Mouse (Mus musculus): ENCODE results near the gene Ascl4. TPM values are rescaled to one million over a fixed set of nuclear protein-coding genes. Genes with fewer than 3 reads are reported as not detected.

Gene Ascl4
- total RNA-seq (2023): not detected in 4 replicates

DNA sequence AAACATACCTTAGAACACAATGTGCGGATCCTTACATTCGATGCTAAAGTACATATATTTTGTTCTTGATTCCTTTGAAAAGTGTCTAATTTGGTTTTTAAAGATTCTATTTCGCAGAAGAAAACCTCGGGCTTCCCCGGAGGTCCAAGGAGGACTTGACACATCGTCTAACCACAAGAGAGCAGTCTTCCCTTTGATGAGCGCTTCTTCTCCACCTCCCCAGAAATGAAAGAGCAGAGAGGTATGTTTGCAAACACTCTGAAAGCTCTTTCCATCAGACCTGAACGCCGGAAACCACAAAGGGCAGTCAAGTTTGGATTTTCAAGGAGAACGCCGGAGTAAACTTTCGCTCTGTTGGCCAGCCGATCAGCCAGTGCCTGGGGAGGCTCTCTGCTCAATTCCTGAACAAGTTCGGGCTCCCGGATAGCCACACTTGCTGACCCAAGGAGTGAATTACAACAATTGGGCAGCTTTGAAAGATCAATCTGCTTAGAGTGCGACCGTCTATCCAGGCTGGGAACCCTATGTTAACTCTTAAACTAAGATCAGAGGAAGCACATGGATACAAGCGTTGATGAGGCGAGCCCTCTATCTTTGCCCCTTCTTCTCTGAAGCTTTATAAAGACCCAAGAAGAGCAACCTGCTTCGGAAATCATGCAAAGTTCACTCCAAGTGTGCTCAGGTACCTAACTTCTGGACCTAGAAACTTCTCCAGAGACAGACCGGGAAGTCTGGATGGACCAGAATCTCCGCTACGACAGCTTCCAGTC is at the start of gene Ascl4:
Ascl4 (plus strand) TSS at position 6 of the 770 bp plus-strand sequence.

GRCm38 (mm10) chr10:85916498-85917309 is 10.8 kb upstream of the Ascl4 start, which contains the start of gene Prdm4:
Gene Prdm4 (minus strand): TSS chr10:85917142.

DNA sequence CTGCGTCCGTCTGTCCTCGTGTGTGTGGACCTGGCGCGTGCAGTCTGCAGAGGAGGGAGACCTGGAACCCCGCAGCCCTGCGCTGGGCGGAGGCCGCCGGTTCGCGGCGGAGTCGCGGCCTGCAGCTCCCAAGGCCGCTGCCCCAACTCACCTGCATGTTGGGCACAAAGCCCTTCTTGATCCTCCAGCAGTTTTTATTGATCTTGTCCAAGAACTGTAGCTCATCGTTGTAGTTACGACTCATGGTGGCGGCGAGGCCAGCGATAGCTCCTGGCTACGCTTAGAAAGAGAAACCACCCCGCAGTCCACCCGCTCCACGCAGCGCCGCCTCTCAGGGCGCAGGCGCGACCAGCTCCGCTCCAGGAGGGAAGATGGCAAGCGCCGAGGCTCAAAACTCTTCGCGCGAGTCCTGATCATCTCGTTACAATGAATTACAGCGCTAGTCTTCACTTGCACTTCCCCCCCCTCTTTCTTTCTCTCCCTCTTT is 30.0 kb downstream of the Ascl4 start, which contains the start of gene Rtcb:
Rtcb (minus strand) TSS at position 360 of the 487 bp plus-strand sequence.

Other genes with a start within 250 kb of the Ascl4 start
- gene Pwp1, start 98.2 kb upstream of the Ascl4 start, total RNA-seq (2023): 21.7 to 29.7 TPM (median 29.0 TPM) in 4 replicates
- gene Prdm4, start 10.5 kb upstream of the Ascl4 start, total RNA-seq (2023): 55.7 to 70.8 TPM (median 63.6 TPM) in 4 replicates
- gene Rtcb, start 30.1 kb downstream of the Ascl4 start, total RNA-seq (2023): 91.0 to 102 TPM (median 96.4 TPM) in 4 replicates
- not detected in 4 replicates for gene Bpifc, start 84.2 kb downstream of the Ascl4 start, total RNA-seq (2023)
- 32.3 to 42.6 TPM (median 37.2 TPM) in 4 replicates for gene Fbxo7, start 94.3 kb downstream of the Ascl4 start, total RNA-seq (2023)